Mouse (Mus musculus) neural tube, embryonic 11.5 days (tissue): ENCODE results near the gene Ints2. TPM values are rescaled to one million over a fixed set of nuclear protein-coding genes. Genes with fewer than 3 reads are reported as not detected.
A peak's percentile ranks its signal among the peaks of the same experiment; 100 is the strongest.

ENCODE experiments used
- ATAC-seq: fragments of 200-750 bp; cut with Nextera tagmentation; 2 replicates; pipeline ENCODE4 v1.8.0; 2017; ENCODE audit warnings: moderate number of reproducible peaks, mild to moderate bottlenecking, moderate TSS enrichment, moderate library complexity; ENCODE audit not compliant: insufficient read depth, low FRiP score, low TSS enrichment
- DNase-seq: peaks from one replicate; pipeline ENCODE4 v3.0.0-alpha.2; 2015; ENCODE audit warnings: low spot score
- H3K27ac ChIP-seq: fragments of 300-500 bp; sonication (generic); 2 replicates; pipeline ENCODE4 v1.5.1; 2014; ENCODE audit warnings: low read depth, mild to moderate bottlenecking, low read length
- H3K27me3 ChIP-seq: fragments of 300-500 bp; sonication (generic); 2 replicates; pipeline ENCODE4 v1.6.1; 2014; ENCODE audit warnings: mild to moderate bottlenecking, low read length, mixed read lengths; ENCODE audit not compliant: control insufficient read depth, insufficient read depth
- H3K36me3 ChIP-seq: fragments of 300-500 bp; sonication (generic); 2 replicates; pipeline ENCODE4 v1.6.1; 2014; ENCODE audit warnings: mild to moderate bottlenecking, low read length, moderate library complexity, mixed read lengths; ENCODE audit not compliant: control insufficient read depth, insufficient read depth
- H3K4me1 ChIP-seq: fragments of 300-500 bp; sonication (generic); 2 replicates; pipeline ENCODE4 v1.6.1; 2014; ENCODE audit warnings: low read length, mixed read lengths; ENCODE audit not compliant: control insufficient read depth, insufficient read depth
- H3K4me2 ChIP-seq: fragments of 300-500 bp; sonication (generic); 2 replicates; pipeline ENCODE4 v1.6.1; 2014; ENCODE audit warnings: low read depth, mild to moderate bottlenecking, moderate library complexity
- H3K4me3 ChIP-seq: fragments of 300-500 bp; sonication (generic); 2 replicates; pipeline ENCODE4 v1.5.1; 2014; ENCODE audit warnings: low read depth, low read length
- H3K9ac ChIP-seq: fragments of 300-500 bp; sonication (generic); 2 replicates; pipeline ENCODE4 v1.6.1; 2014; ENCODE audit warnings: mild to moderate bottlenecking, low read length
- H3K9me3 ChIP-seq: fragments of 300-500 bp; sonication (generic); 2 replicates; pipeline ENCODE4 v1.6.1; 2016; ENCODE audit warnings: low read length; ENCODE audit not compliant: control insufficient read depth
- WGBS: fragments of 180-500 bp; shearing (Covaris S2); extraction: QIAGEN DNeasy Blood & Tissue Kit; methylation state at CpG from one replicate; pipeline ENCODE4 v1.1.7; 2014; 5-methylcytosine and 5-hydroxymethylcytosine counted together
- polyA plus RNA-seq: library from polyadenylated mRNA; unstranded; fragments of >200 nt; fragmentation: Nextera tagmentation; extraction: Ambion mirVana; gene quantifications from 2 replicates; pipeline ENCODE4 v1.2.1, GENCODE M21; 2014

Gene Ints2
- polyA plus RNA-seq, 1 experiment from 2014 or later = 52.2 TPM

GRCm38 (mm10) chr11:86231781-86232350 is 25.5 kb downstream of the Ints2 start:
- ATAC-seq = no peak
- H3K36me3 ChIP-seq = peaks cover 8% of the 10 kb centered on the region; the same call in 1 of the 2 replicates
- H3K9me3 ChIP-seq = no peaks in the 10 kb centered on the region
- 90% methylated on average over 13 of the region's 13 CpGs for WGBS
- H3K9ac ChIP-seq = no peak overlapping the region
- H3K27ac ChIP-seq = no peak overlapping the region
- H3K4me2 ChIP-seq = no peak overlapping the region
- no peak overlapping the region for H3K4me3 ChIP-seq
- DNase-seq = no peak
- no peaks in the 10 kb centered on the region for H3K27me3 ChIP-seq
- no peaks in the 10 kb centered on the region for H3K4me1 ChIP-seq

- Histone ChIP-seq H3K27me3 (no peaks in the 10 kb centered on the region), H3K27ac (no peak overlapping the region), H3K4me1 (no peaks in the 10 kb centered on the region), H3K9ac (no peak overlapping the region), H3K4me3 (no peak overlapping the region), H3K9me3 (no peaks in the 10 kb centered on the region), H3K36me3 (peaks cover 9% of the 10 kb centered on the region; the same call in 1 of the 2 replicates), H3K4me2 (no peak overlapping the region)
- ATAC-seq = no peak
- 90% methylated on average over 8 of the region's 8 CpGs for WGBS
- DNase-seq = no peak
Measured at GRCm38 (mm10) chr11:86226646-86227180, 30.7 kb downstream of the Ints2 start.

GRCm38 (mm10) chr11:86225761-86226160 is 31.6 kb downstream of the Ints2 start:
- no peak for ATAC-seq
- no peak for DNase-seq
- Histone ChIP-seq H3K4me3 (no peak overlapping the region), H3K27ac (no peak overlapping the region), H3K4me2 (no peak overlapping the region), H3K27me3 (no peaks in the 10 kb centered on the region), H3K9me3 (no peaks in the 10 kb centered on the region), H3K36me3 (peaks cover 6% of the 10 kb centered on the region; the same call in 1 of the 2 replicates), H3K9ac (no peak overlapping the region), H3K4me1 (no peaks in the 10 kb centered on the region)
- WGBS = 96% methylated on average over 4 of the region's 4 CpGs

- ATAC-seq = no peak
- DNase-seq = no peak
- no peak overlapping the region for H3K4me2 ChIP-seq
- H3K36me3 ChIP-seq = peaks cover 11% of the 10 kb centered on the region
- no peaks in the 10 kb centered on the region for H3K4me1 ChIP-seq
- H3K9me3 ChIP-seq = no peaks in the 10 kb centered on the region
- H3K27me3 ChIP-seq = no peaks in the 10 kb centered on the region
- no peak overlapping the region for H3K27ac ChIP-seq
- no peak overlapping the region for H3K4me3 ChIP-seq
- WGBS = 97% methylated on average over 1 of the region's 1 CpGs
- H3K9ac ChIP-seq = no peak overlapping the region
Measured at GRCm38 (mm10) chr11:86211803-86212202, 45.6 kb downstream of the Ints2 start.

GRCm38 (mm10) chr11:86209123-86209522 is 48.3 kb downstream of the Ints2 start:
- Histone ChIP-seq H3K9me3 (no peaks in the 10 kb centered on the region), H3K9ac (no peak overlapping the region), H3K27me3 (no peaks in the 10 kb centered on the region), H3K36me3 (peaks cover 25% of the 10 kb centered on the region), H3K27ac (no peak overlapping the region), H3K4me2 (no peak overlapping the region), H3K4me3 (no peak overlapping the region), H3K4me1 (no peaks in the 10 kb centered on the region)
- DNase-seq = no peak
- ATAC-seq = no peak
- WGBS = 96% methylated on average over 2 of the region's 2 CpGs

- H3K36me3 ChIP-seq = peaks cover 30% of the 10 kb centered on the region
- ATAC-seq (no peak), DNase-seq (no peak)
- H3K4me2 ChIP-seq = no peak overlapping the region
- H3K9ac ChIP-seq = no peak overlapping the region
- 98% methylated on average over 4 of the region's 4 CpGs for WGBS
- no peak overlapping the region for H3K4me3 ChIP-seq
- H3K27me3 ChIP-seq = no peaks in the 10 kb centered on the region
- H3K27ac ChIP-seq = no peak overlapping the region
- no peaks in the 10 kb centered on the region for H3K4me1 ChIP-seq
- H3K9me3 ChIP-seq = no peaks in the 10 kb centered on the region
Measured at GRCm38 (mm10) chr11:86205876-86206275, 51.5 kb downstream of the Ints2 start.

- 98% methylated on average over 5 of the region's 5 CpGs for WGBS
- Histone ChIP-seq H3K36me3 (peaks cover 30% of the 10 kb centered on the region), H3K4me2 (no peak overlapping the region), H3K27me3 (no peaks in the 10 kb centered on the region), H3K9me3 (no peaks in the 10 kb centered on the region), H3K27ac (no peak overlapping the region), H3K9ac (no peak overlapping the region), H3K4me1 (0 out of 2 replicates have a peak, but pooled peaks cover 2% of the 10 kb centered on the region), H3K4me3 (no peak overlapping the region)
- no peak for ATAC-seq
- no peak for DNase-seq
Measured at GRCm38 (mm10) chr11:86205031-86205430, 52.3 kb downstream of the Ints2 start.

- Histone ChIP-seq H3K27me3 (no peaks in the 10 kb centered on the region), H3K4me2 (peak overlapping the region; percentile 49), H3K9ac (peak overlapping the region; percentile 88), H3K9me3 (no peaks in the 10 kb centered on the region), H3K4me3 (peak overlapping the region; percentile 74), H3K36me3 (peaks cover 24% of the 10 kb centered on the region), H3K4me1 (0 out of 2 replicates have a peak, but pooled peaks cover 2% of the 10 kb centered on the region), H3K27ac (0 out of 2 replicates have a peak overlapping the region, but pooled peaks have one; percentile 42)
- 48% methylated on average over 16 of the region's 16 CpGs for WGBS
- no peak for ATAC-seq
- DNase-seq = no peak
Measured at GRCm38 (mm10) chr11:86201901-86202675, 55.3 kb downstream of the Ints2 start.
